Mouse (Mus musculus) megakaryocyte, embryonic 14.5 days (primary cell): Measurements from ENCODE around the gene Vmn1r77.
"Not testable (repeated sequence)": the region's sequence is repeated elsewhere in the genome, so short reads cannot be mapped to it uniquely, and the experiment has no call there.

Experiments
- FLI1 ChIP-seq: IDR thresholded peaks from 2 replicates; pipeline ENCODE4 v1.6.1; 2012; ENCODE audit warnings: low read length, inconsistent platforms, mixed read lengths
- GATA1 ChIP-seq: IDR thresholded peaks from 3 replicates; pipeline ENCODE4 v1.6.1; 2012; ENCODE audit warnings: mixed read lengths, low read length, inconsistent platforms, borderline replicate concordance

GRCm38 (mm10) chr7:12017829-12018228 is 18.7 kb upstream of the Vmn1r77 start:
- not testable (repeated sequence) for TF ChIP-seq FLI1, GATA1
